In the genomic region with DNA sequence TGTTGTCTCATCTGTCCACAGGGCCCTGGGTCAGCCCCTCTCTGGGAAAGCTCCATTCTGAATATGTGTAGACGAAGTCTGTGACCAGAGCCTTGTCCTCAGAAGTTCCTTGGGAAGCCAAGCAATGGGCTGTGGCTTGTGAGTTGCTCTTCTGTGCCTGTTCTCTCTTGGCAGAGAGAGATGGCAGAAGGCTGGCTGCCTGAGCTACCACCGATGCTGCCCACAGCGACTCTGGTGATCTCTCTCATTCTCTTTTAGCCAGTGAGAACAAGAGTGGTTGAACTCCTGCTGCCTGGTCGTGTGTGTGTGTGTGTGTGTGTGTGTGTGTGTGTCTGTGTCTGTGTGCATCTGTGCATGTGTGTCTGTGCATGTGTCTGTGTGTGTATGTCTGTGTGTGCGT, we compare ENCODE assay signal across 22 mouse cellular contexts. TPM values are rescaled to one million over a fixed set of nuclear protein-coding genes. Genes with fewer than 3 reads are reported as not detected.
DNase-seq lines count a peak whose midpoint lies in the region; ATAC-seq and TF ChIP-seq lines count a peak whose summit lies in the region.
"Had no signal": no experiment of that assay in that cellular context is flagged by ENCODE, and none has a peak within 500 bp of the region (broad histone marks: within the 10 kb centered on the region; RNA-seq: fewer than 3 reads in every experiment).

No protein-coding gene starts in this region.

- H3K4me1 ChIP-seq in hindbrain, postnatal 0 days (ENCODE audit: insufficient read depth, low read length) = no peaks in the 10 kb centered on the region
- H3K4me1 ChIP-seq in hindbrain, embryonic 11.5 days (replicated peaks; ENCODE audit: control insufficient read depth, insufficient read depth, low read length) = no peaks in the 10 kb centered on the region
- no peaks in the 10 kb centered on the region for H3K4me1 ChIP-seq in midbrain, postnatal 0 days (ENCODE audit: insufficient read depth, low read length)
- no peaks in the 10 kb centered on the region for H3K4me1 ChIP-seq in midbrain, embryonic 13.5 days (replicated peaks)
- H3K4me1 ChIP-seq: embryonic facial prominence, embryonic 12.5 days had no signal

- H3K27ac ChIP-seq in hindbrain, postnatal 0 days = no peak overlapping the region
- H3K27ac ChIP-seq in hindbrain, embryonic 11.5 days (ENCODE audit: low read depth, low read length) = no peak overlapping the region
- H3K27ac ChIP-seq in midbrain, postnatal 0 days (ENCODE audit: low read depth, low read length) = no peak overlapping the region
- no peak overlapping the region for H3K27ac ChIP-seq in midbrain, embryonic 13.5 days
- H3K27ac ChIP-seq: embryonic facial prominence, embryonic 10.5 days; embryonic facial prominence, embryonic 12.5 days; forebrain, embryonic 13.5 days; forebrain, embryonic 15.5 days had no signal

- H3K4me2 ChIP-seq in hindbrain, postnatal 0 days (ENCODE audit: low read depth, low read length) = no peak overlapping the region
- H3K4me2 ChIP-seq in hindbrain, embryonic 11.5 days (replicated peaks; ENCODE audit: low read depth, low read length) = no peak overlapping the region
- H3K4me2 ChIP-seq in midbrain, postnatal 0 days (ENCODE audit: low read depth, low read length, poor library complexity, severe bottlenecking) = no peak overlapping the region
- H3K4me2 ChIP-seq in midbrain, embryonic 13.5 days (replicated peaks) = no peak overlapping the region
- H3K4me2 ChIP-seq: embryonic facial prominence, embryonic 12.5 days; forebrain, embryonic 13.5 days; forebrain, embryonic 15.5 days had no signal

- no peaks in the 10 kb centered on the region; the same call in 1 of the 2 replicates for H3K27me3 ChIP-seq in hindbrain, postnatal 0 days (ENCODE audit: insufficient read depth, low read length)
- no peaks in the 10 kb centered on the region for H3K27me3 ChIP-seq in hindbrain, embryonic 11.5 days (ENCODE audit: control insufficient read depth, insufficient read depth, low read length)
- H3K27me3 ChIP-seq in midbrain, postnatal 0 days (ENCODE audit: insufficient read depth, low read length) = no peaks in the 10 kb centered on the region
- H3K27me3 ChIP-seq in midbrain, embryonic 13.5 days = no peaks in the 10 kb centered on the region
- H3K27me3 ChIP-seq: Patski had no signal

- no peak for TF ChIP-seq CTCF in hindbrain, postnatal 0 days (IDR thresholded peaks at IDR 0.05; ENCODE audit: low read depth)
- no peak for TF ChIP-seq CTCF in midbrain, postnatal 0 days (IDR thresholded peaks at IDR 0.05)

- no peak overlapping the region for H3K9ac ChIP-seq in hindbrain, postnatal 0 days (replicated peaks; ENCODE audit: low read length)
- H3K9ac ChIP-seq in hindbrain, embryonic 11.5 days (ENCODE audit: low read depth, low read length) = no peak overlapping the region
- H3K9ac ChIP-seq in midbrain, postnatal 0 days (replicated peaks; ENCODE audit: low read length, poor library complexity, severe bottlenecking) = no peak overlapping the region
- no peak overlapping the region for H3K9ac ChIP-seq in midbrain, embryonic 13.5 days (replicated peaks)
- H3K9ac ChIP-seq: embryonic facial prominence, embryonic 12.5 days; forebrain, embryonic 13.5 days; forebrain, embryonic 15.5 days; forebrain, postnatal 0 days had no signal

- H3K9me3 ChIP-seq in hindbrain, postnatal 0 days (ENCODE audit: low read length) = no peaks in the 10 kb centered on the region
- H3K9me3 ChIP-seq in hindbrain, embryonic 11.5 days (ENCODE audit: control insufficient read depth, low read length) = no peaks in the 10 kb centered on the region
- no peaks in the 10 kb centered on the region for H3K9me3 ChIP-seq in midbrain, postnatal 0 days (ENCODE audit: low read length)
- no peaks in the 10 kb centered on the region for H3K9me3 ChIP-seq in midbrain, embryonic 13.5 days
- H3K9me3 ChIP-seq: embryonic facial prominence, embryonic 10.5 days; embryonic facial prominence, embryonic 12.5 days; forebrain, embryonic 13.5 days; forebrain, embryonic 15.5 days; G1E had no signal

- peak; percentile 69 to 72 for DNase-seq in cerebellum, postnatal 10 days
- peak; percentile 42 for DNase-seq in hindbrain, postnatal 0 days (ENCODE audit: low spot score)
- DNase-seq in hindbrain, embryonic 11.5 days (ENCODE audit: low spot score) = no peak
- peak; percentile 37 for DNase-seq in midbrain, postnatal 0 days (ENCODE audit: low spot score)
- DNase-seq: adrenal gland, adult 8-10 months; adrenal gland, postnatal 14 days; adrenal gland, postnatal 36 days; B cell, adult 2 months; cerebellum, adult 11 months; cerebellum, adult 18-20 months; cerebellum, adult 9-10 months; forebrain, postnatal 0 days had no signal

- ATAC-seq in cerebellum, adult (ENCODE audit: insufficient number of reproducible peaks, low FRiP score, low TSS enrichment) = no peak
- peak; percentile 36 for ATAC-seq in hindbrain, postnatal 0 days
- no peak for ATAC-seq in hindbrain, embryonic 11.5 days (ENCODE audit: low FRiP score)
- ATAC-seq in midbrain, postnatal 0 days (ENCODE audit: low FRiP score) = no peak
- ATAC-seq in midbrain, embryonic 13.5 days = no peak
- ATAC-seq: activated CD4-positive, CD25-positive, alpha-beta regulatory T cell, adult 4 months; CD4-positive, CD25-positive, alpha-beta regulatory T cell, adult 4 months; forebrain, embryonic 13.5 days; forebrain, embryonic 15.5 days; forebrain, postnatal 0 days; Patski had no signal

- no peak overlapping the region for H3K4me3 ChIP-seq in hindbrain, postnatal 0 days (ENCODE audit: low read length)
- no peak overlapping the region for H3K4me3 ChIP-seq in hindbrain, embryonic 11.5 days (ENCODE audit: low read depth, low read length)
- no peak overlapping the region for H3K4me3 ChIP-seq in midbrain, postnatal 0 days (ENCODE audit: low read depth, low read length)
- no peak overlapping the region for H3K4me3 ChIP-seq in midbrain, embryonic 13.5 days (replicated peaks)
- H3K4me3 ChIP-seq: embryonic facial prominence, embryonic 10.5 days; embryonic facial prominence, embryonic 12.5 days; forebrain, embryonic 13.5 days; forebrain, embryonic 15.5 days had no signal

- WGBS in hindbrain, postnatal 0 days = 52% methylated on average over 5 of the region's 5 CpGs
- WGBS in hindbrain, embryonic 11.5 days = 77% methylated on average over 5 of the region's 5 CpGs
- 78% methylated on average over 5 of the region's 5 CpGs for WGBS in midbrain, postnatal 0 days
- WGBS in midbrain, embryonic 13.5 days = 73% methylated on average over 5 of the region's 5 CpGs

- no peaks in the 10 kb centered on the region for H3K36me3 ChIP-seq in hindbrain, postnatal 0 days (ENCODE audit: insufficient read depth, low read length)
- no peaks in the 10 kb centered on the region for H3K36me3 ChIP-seq in hindbrain, embryonic 11.5 days (ENCODE audit: control insufficient read depth, insufficient read depth, low read length)
- no peaks in the 10 kb centered on the region for H3K36me3 ChIP-seq in midbrain, postnatal 0 days (ENCODE audit: insufficient read depth, low read length)
- H3K36me3 ChIP-seq in midbrain, embryonic 13.5 days = no peaks in the 10 kb centered on the region
- H3K36me3 ChIP-seq: embryonic facial prominence, embryonic 10.5 days; embryonic facial prominence, embryonic 12.5 days; forebrain, embryonic 15.5 days; G1E had no signal

RNA-seq across cellular contexts. Expression of gene Kif14, which starts 13.7 kb away (rescaled TPM):
- 1.3 and 3.4 TPM in 2 replicates for total RNA-seq in hindbrain, postnatal 0 days (2014; rRNA removed)
- polyA plus RNA-seq in hindbrain, postnatal 0 days (2015; fragmentation: Nextera tagmentation; extraction: Ambion mirVana) = 1.1 and 1.3 TPM in 2 replicates
- 8.1 and 11.7 TPM in 2 replicates for polyA plus RNA-seq in hindbrain, embryonic 11.5 days (2014; fragmentation: Nextera tagmentation; extraction: Ambion mirVana)
- 0.71 and 1.0 TPM in 2 replicates for total RNA-seq in midbrain, postnatal 0 days (2014; rRNA removed)
- 0.28 and 0.72 TPM in 2 replicates for polyA plus RNA-seq in midbrain, postnatal 0 days (2015; fragmentation: Nextera tagmentation; extraction: Ambion mirVana)
- polyA plus RNA-seq in midbrain, embryonic 13.5 days (2015; fragmentation: Nextera tagmentation; extraction: Ambion mirVana) = 1.9 and 2.3 TPM in 2 replicates

RNA-seq across cellular contexts. Expression of gene Ddx59, which starts 37.4 kb away (rescaled TPM):
- 15.0 and 18.3 TPM in 2 replicates for total RNA-seq in hindbrain, postnatal 0 days (2014; rRNA removed)
- 15.8 and 16.8 TPM in 2 replicates for polyA plus RNA-seq in hindbrain, postnatal 0 days (2015; fragmentation: Nextera tagmentation; extraction: Ambion mirVana)
- polyA plus RNA-seq in hindbrain, embryonic 11.5 days (2014; fragmentation: Nextera tagmentation; extraction: Ambion mirVana) = 18.0 and 20.3 TPM in 2 replicates
- 12.4 and 17.5 TPM in 2 replicates for total RNA-seq in midbrain, postnatal 0 days (2014; rRNA removed)
- polyA plus RNA-seq in midbrain, postnatal 0 days (2015; fragmentation: Nextera tagmentation; extraction: Ambion mirVana) = 15.3 and 17.0 TPM in 2 replicates
- polyA plus RNA-seq in midbrain, embryonic 13.5 days (2015; fragmentation: Nextera tagmentation; extraction: Ambion mirVana) = 16.7 and 19.0 TPM in 2 replicates
